Mouse (Mus musculus) megakaryocyte, embryonic 14.5 days (primary cell): Measurements from ENCODE around the gene Traf2.

ENCODE experiments used
- FLI1 ChIP-seq: IDR thresholded peaks from 2 replicates; pipeline ENCODE4 v1.6.1; 2012; ENCODE audit warnings: low read length, inconsistent platforms, mixed read lengths
- GATA1 ChIP-seq: IDR thresholded peaks from 3 replicates; pipeline ENCODE4 v1.6.1; 2012; ENCODE audit warnings: mixed read lengths, low read length, inconsistent platforms, borderline replicate concordance

GRCm38 (mm10) chr2:25526510-25527302, 20.0 kb downstream of the Traf2 start:
- TF ChIP-seq GATA1, result no peak
- TF ChIP-seq FLI1, result no peak
